Mouse (Mus musculus) limb, embryonic 15.5 days (tissue): ENCODE measurements around the gene 1700001C02Rik. TPM values are rescaled to one million over a fixed set of nuclear protein-coding genes. Genes with fewer than 3 reads are reported as not detected.

ENCODE experiments used
- ATAC-seq: fragments of 200-750 bp; cut with Nextera tagmentation; 2 replicates; pipeline ENCODE4 v1.8.0; 2017; ENCODE audit warnings: low read depth, moderate TSS enrichment; ENCODE audit not compliant: insufficient number of reproducible peaks, low FRiP score, low TSS enrichment
- H3K27ac ChIP-seq: fragments of 300-500 bp; sonication (generic); 2 replicates; pipeline ENCODE4 v1.5.1; 2015; ENCODE audit warnings: moderate library complexity, mild to moderate bottlenecking, inconsistent platforms
- H3K27me3 ChIP-seq: fragments of 300-500 bp; sonication (generic); 2 replicates; pipeline ENCODE4 v1.6.1; 2015; ENCODE audit warnings: inconsistent platforms
- H3K36me3 ChIP-seq: fragments of 300-500 bp; sonication (generic); 2 replicates; pipeline ENCODE4 v1.6.1; 2015; ENCODE audit warnings: inconsistent platforms
- H3K4me1 ChIP-seq: fragments of 300-500 bp; sonication (generic); 2 replicates; pipeline ENCODE4 v1.6.1; 2015; ENCODE audit warnings: inconsistent platforms
- H3K4me2 ChIP-seq: fragments of 300-500 bp; sonication (generic); 2 replicates; pipeline ENCODE4 v1.6.1; 2015; ENCODE audit warnings: mild to moderate bottlenecking, inconsistent platforms
- H3K4me3 ChIP-seq: fragments of 300-500 bp; sonication (generic); 2 replicates; pipeline ENCODE4 v1.5.1; 2015; ENCODE audit warnings: mild to moderate bottlenecking, inconsistent platforms
- H3K9ac ChIP-seq: fragments of 300-500 bp; sonication (generic); 2 replicates; pipeline ENCODE4 v1.6.1; 2015; ENCODE audit warnings: inconsistent platforms
- H3K9me3 ChIP-seq: fragments of 300-500 bp; sonication (generic); 2 replicates; pipeline ENCODE4 v1.6.1; 2016; ENCODE audit warnings: inconsistent platforms
- WGBS: fragments of 180-500 bp; shearing (Covaris S2); methylation state at CpG from one replicate; pipeline ENCODE4 v1.1.7; 2015; 5-methylcytosine and 5-hydroxymethylcytosine counted together
- polyA plus RNA-seq: library from polyadenylated mRNA; unstranded; fragments of >200 nt; fragmentation: Nextera tagmentation; extraction: Ambion mirVana; gene quantifications from 2 replicates; pipeline ENCODE4 v1.2.1, GENCODE M21; 2015

The 1700001C02Rik gene
- polyA plus RNA-seq, 1 experiment from 2014 or later: not detected

DNA sequence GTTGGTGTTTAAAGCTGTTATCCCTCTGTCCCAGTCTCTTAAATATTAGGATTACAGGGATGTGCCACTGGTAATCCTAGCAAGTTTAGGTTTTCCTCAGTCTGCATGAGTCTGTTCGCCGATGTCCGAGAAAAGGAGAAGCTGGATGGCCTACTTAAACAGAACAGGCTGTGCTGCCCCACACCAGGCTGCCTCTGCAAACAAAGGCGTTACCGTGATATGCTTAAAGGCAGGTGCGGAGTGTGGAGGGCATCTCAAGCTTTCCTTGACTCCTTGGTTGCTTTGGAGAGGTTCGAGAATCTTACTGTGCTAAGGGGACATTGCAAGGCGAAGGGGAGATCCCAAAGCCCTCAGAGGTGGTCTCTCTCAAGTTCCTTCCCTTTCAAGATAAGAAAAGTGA is 31.0 kb downstream of the 1700001C02Rik start:
- Histone ChIP-seq H3K27ac (0 out of 2 replicates have a peak overlapping the region, but pooled peaks have one; percentile 60), H3K9me3 (no peaks in the 10 kb centered on the region), H3K4me3 (no peak overlapping the region), H3K36me3 (no peaks in the 10 kb centered on the region), H3K4me2 (no peak overlapping the region), H3K27me3 (no peaks in the 10 kb centered on the region), H3K4me1 (peaks cover 21% of the 10 kb centered on the region), H3K9ac (no peak overlapping the region)
- 49% methylated on average over 8 of the region's 8 CpGs for WGBS
- no peak for ATAC-seq

- Histone ChIP-seq H3K4me3 (no peak overlapping the region), H3K36me3 (no peaks in the 10 kb centered on the region), H3K9me3 (no peaks in the 10 kb centered on the region), H3K27ac (peak overlapping the region; percentile 60), H3K4me2 (no peak overlapping the region), H3K9ac (no peak overlapping the region), H3K27me3 (no peaks in the 10 kb centered on the region), H3K4me1 (peaks cover 21% of the 10 kb centered on the region)
- WGBS: 35% methylated on average over 7 of the region's 7 CpGs
- no peak for ATAC-seq
These were observed 31.5 kb downstream of the 1700001C02Rik start for GRCm38 (mm10) chr5:30497299-30497698.

DNA sequence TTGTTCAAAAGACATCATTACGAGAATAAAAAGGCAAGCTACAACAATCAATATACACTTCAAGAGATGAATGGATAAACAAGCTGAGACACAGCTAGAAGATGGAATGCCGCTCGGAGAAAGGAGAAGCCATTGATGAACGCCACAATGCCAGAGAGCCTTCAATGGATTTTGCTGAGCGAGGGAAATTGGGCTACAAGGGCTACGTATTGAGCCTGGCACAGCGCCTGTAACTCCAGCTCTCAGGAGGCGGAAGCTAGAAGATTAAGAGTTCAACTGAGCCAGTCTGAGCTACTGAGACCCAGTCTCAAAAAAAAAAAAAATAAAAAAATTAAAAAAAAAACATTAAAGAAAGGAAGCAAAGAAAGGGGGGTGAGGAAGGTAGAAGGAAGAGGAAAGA is 47.3 kb downstream of the 1700001C02Rik start:
- 77% methylated on average over 8 of the region's 8 CpGs for WGBS
- H3K9ac ChIP-seq: no peak overlapping the region
- no peaks in the 10 kb centered on the region for H3K36me3 ChIP-seq
- no peaks in the 10 kb centered on the region for H3K27me3 ChIP-seq
- H3K4me1 ChIP-seq: peaks cover 16% of the 10 kb centered on the region
- H3K4me3 ChIP-seq: no peak overlapping the region
- H3K9me3 ChIP-seq: no peaks in the 10 kb centered on the region
- ATAC-seq: no peak
- no peak overlapping the region for H3K4me2 ChIP-seq
- no peak overlapping the region for H3K27ac ChIP-seq

- whole genome bisulfite sequencing: 62% methylated on average over 7 of the region's 7 CpGs
- Histone ChIP-seq H3K27ac (no peak overlapping the region), H3K4me3 (no peak overlapping the region), H3K27me3 (no peaks in the 10 kb centered on the region), H3K9me3 (no peaks in the 10 kb centered on the region), H3K4me1 (peaks cover 19% of the 10 kb centered on the region), H3K4me2 (no peak overlapping the region), H3K36me3 (no peaks in the 10 kb centered on the region), H3K9ac (no peak overlapping the region)
- no peak for ATAC-seq
These were observed 50.5 kb downstream of the 1700001C02Rik start for GRCm38 (mm10) chr5:30516376-30516775.

DNA sequence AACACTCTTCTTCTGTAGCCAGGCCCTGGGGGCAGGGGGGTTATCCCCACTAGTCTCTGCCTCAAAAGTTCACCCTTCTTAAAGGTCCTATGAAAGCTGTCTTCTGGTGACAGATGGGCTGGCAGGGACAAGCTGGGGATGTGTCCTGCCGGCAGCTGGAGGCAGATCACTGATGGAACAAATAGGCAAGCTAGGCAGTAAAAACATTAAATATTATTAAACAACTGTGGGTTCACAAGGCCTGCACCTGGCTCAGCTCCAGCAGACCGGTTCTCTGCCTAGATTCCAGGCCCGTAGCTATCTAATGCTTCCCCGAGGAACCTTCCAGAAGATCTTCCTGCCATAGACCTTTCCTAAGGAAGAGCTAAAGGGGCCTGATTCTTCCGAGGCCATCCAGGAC is 52.3 kb downstream of the 1700001C02Rik start:
- Histone ChIP-seq H3K9me3 (no peaks in the 10 kb centered on the region), H3K27ac (no peak overlapping the region), H3K4me2 (no peak overlapping the region), H3K9ac (no peak overlapping the region), H3K4me1 (peaks cover 19% of the 10 kb centered on the region), H3K27me3 (no peaks in the 10 kb centered on the region), H3K4me3 (no peak overlapping the region), H3K36me3 (no peaks in the 10 kb centered on the region)
- 26% methylated on average over 5 of the region's 5 CpGs for WGBS
- ATAC-seq: no peak

DNA sequence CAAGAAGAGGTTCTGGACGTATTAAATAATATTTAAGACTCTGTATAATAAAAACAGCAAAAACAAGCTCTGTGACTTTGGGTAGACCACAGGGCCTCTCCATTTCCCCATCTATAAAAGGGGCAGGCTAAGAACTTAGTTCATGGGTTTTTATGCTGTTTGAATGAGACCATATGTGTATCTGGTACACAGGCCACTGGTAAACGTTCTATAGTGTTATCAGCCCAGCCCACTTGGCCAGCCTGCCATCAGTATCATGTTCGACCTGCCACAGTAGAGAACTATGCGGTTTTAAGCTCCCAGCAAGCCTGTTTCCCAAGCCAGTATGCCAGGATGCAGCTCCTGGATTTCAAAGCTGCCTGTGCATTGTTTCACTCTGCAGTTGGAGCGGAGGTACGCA is 52.7 kb downstream of the 1700001C02Rik start:
- no peak for ATAC-seq
- H3K4me2 ChIP-seq: no peak overlapping the region
- no peaks in the 10 kb centered on the region for H3K9me3 ChIP-seq
- H3K9ac ChIP-seq: no peak overlapping the region
- H3K27ac ChIP-seq: 0 out of 2 replicates have a peak overlapping the region, but pooled peaks have one; percentile 17
- H3K4me3 ChIP-seq: no peak overlapping the region
- H3K27me3 ChIP-seq: no peaks in the 10 kb centered on the region
- peaks cover 19% of the 10 kb centered on the region for H3K4me1 ChIP-seq
- 40% methylated on average over 6 of the region's 6 CpGs for WGBS
- no peaks in the 10 kb centered on the region for H3K36me3 ChIP-seq

DNA sequence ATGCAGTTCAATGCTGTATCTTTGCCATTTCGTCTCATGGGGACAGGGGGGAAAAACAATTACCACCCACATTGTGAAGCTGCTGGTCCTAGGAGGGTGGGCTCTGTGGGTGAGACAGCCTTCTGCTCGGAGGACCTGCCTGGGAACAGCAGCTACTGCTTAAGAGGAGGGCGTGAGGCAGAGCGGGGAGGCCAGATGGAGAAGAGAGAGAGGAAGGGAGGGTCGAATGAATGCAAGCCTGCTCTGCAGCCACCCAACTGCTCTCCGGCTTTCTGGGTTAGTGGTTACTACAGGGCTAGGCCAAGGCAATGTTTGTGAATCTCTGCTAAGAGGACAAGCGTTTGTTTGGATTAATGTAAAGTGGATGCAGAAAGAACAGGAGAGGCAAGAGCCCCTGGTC is 53.6 kb downstream of the 1700001C02Rik start:
- Histone ChIP-seq H3K4me3 (no peak overlapping the region), H3K27me3 (no peaks in the 10 kb centered on the region), H3K4me2 (no peak overlapping the region), H3K9ac (no peak overlapping the region), H3K27ac (no peak overlapping the region), H3K4me1 (peaks cover 19% of the 10 kb centered on the region), H3K9me3 (no peaks in the 10 kb centered on the region), H3K36me3 (no peaks in the 10 kb centered on the region)
- WGBS: 41% methylated on average over 7 of the region's 7 CpGs
- ATAC-seq: no peak

- Histone ChIP-seq H3K9me3 (no peaks in the 10 kb centered on the region), H3K36me3 (no peaks in the 10 kb centered on the region), H3K9ac (no peak overlapping the region), H3K4me2 (no peak overlapping the region), H3K4me1 (peaks cover 19% of the 10 kb centered on the region), H3K4me3 (no peak overlapping the region), H3K27me3 (no peaks in the 10 kb centered on the region), H3K27ac (no peak overlapping the region)
- no peak for ATAC-seq
- 75% methylated on average over 10 of the region's 10 CpGs for WGBS
These were observed 54.4 kb downstream of the 1700001C02Rik start for GRCm38 (mm10) chr5:30520214-30520732.

DNA sequence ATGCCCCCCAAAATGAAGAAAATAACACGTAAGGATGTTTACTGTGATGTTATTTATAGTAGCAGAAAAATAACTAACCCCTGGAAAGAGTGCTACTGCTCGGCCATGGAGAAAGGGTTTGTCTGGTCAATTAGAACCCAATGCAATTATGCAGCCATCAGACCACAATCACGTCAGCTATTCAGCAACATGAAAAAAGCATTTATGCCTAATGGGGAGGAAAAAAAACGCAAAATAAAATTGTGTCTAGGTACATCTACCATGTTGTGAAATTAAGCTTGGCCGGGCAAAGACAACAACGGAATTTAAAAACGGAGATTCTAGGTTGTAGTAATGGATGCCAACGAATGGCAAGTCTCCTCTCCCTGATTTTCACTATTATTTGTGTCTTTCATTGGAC is 56.6 kb downstream of the 1700001C02Rik start:
- no peak overlapping the region for H3K4me3 ChIP-seq
- H3K4me1 ChIP-seq: peaks cover 28% of the 10 kb centered on the region
- H3K9me3 ChIP-seq: no peaks in the 10 kb centered on the region
- no peak overlapping the region for H3K9ac ChIP-seq
- WGBS: 90% methylated on average over 8 of the region's 8 CpGs
- H3K36me3 ChIP-seq: no peaks in the 10 kb centered on the region
- 0 out of 2 replicates have a peak, but pooled peaks cover 5% of the 10 kb centered on the region for H3K27me3 ChIP-seq
- ATAC-seq: no peak
- no peak overlapping the region for H3K4me2 ChIP-seq
- no peak overlapping the region for H3K27ac ChIP-seq

GRCm38 (mm10) chr5:30523131-30523530 is 57.3 kb downstream of the 1700001C02Rik start:
- Histone ChIP-seq H3K4me2 (no peak overlapping the region), H3K4me1 (peaks cover 24% of the 10 kb centered on the region), H3K9me3 (no peaks in the 10 kb centered on the region), H3K27me3 (0 out of 2 replicates have a peak, but pooled peaks cover 5% of the 10 kb centered on the region), H3K36me3 (no peaks in the 10 kb centered on the region), H3K4me3 (no peak overlapping the region), H3K9ac (no peak overlapping the region), H3K27ac (no peak overlapping the region)
- WGBS: 82% methylated on average over 3 of the region's 3 CpGs
- no peak for ATAC-seq

- Histone ChIP-seq H3K27ac (no peak overlapping the region), H3K9me3 (no peaks in the 10 kb centered on the region), H3K9ac (no peak overlapping the region; the same call in 1 of the 2 replicates), H3K4me2 (no peak overlapping the region), H3K4me3 (no peak overlapping the region), H3K36me3 (no peaks in the 10 kb centered on the region), H3K4me1 (peaks cover 16% of the 10 kb centered on the region), H3K27me3 (0 out of 2 replicates have a peak, but pooled peaks cover 9% of the 10 kb centered on the region)
- ATAC-seq: no peak
- WGBS: 36% methylated on average over 3 of the region's 3 CpGs
These were observed 58.4 kb downstream of the 1700001C02Rik start for GRCm38 (mm10) chr5:30524213-30524612.

DNA sequence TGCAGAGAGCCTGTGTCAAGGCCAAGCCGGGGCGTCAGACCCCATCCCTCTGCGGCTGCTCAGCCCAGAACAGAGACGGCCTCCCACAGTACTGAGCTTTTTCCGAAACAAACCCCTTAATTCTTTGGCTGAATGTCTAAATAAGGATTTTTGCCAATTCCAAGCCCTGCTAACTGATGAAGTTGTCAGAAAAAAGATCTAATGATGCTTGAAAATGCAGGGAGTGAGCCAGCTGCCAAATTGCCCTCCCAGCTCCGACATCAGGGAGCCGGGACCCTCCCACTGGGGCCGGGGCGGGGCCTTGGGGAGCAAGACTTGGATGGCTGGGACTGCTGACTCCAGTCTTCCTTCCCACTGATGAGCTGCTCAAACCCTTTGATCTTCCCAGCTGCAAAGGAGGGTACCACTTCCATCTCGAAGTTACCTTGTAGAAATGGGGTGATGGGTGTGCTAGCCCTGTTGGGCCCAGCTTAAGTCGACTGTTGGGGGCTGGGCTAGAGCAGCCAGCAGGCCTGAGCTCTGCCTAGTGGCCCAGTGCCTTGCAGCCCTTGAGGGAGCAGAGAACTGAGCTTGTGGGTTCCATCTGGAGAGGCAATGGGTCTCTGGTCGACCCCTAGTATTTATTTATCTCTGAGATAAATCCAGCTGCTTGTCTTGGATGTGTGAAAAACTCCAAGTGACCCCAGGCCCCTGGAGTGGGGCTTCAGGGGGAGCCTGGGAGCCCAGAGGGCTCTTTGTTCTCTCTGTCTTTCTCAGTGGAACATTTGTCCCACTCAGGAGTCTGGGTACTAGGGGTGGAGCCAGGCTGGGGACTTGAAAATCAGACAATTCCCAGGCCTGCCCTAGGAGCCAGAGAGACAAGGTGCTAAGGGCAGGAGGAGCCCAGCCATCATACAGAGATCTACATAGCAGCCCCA is 60.3 kb downstream of the 1700001C02Rik start:
- Histone ChIP-seq H3K4me3 (no peak overlapping the region), H3K27me3 (0 out of 2 replicates have a peak, but pooled peaks cover 14% of the 10 kb centered on the region), H3K4me2 (no peak overlapping the region), H3K9me3 (no peaks in the 10 kb centered on the region), H3K36me3 (no peaks in the 10 kb centered on the region), H3K9ac (no peak overlapping the region), H3K4me1 (peaks cover 9% of the 10 kb centered on the region), H3K27ac (no peak overlapping the region)
- 26% methylated on average over 12 of the region's 12 CpGs for WGBS
- ATAC-seq: 0 out of 2 replicates have a peak, but pooled peaks have one; percentile 49
